Mouse (Mus musculus) thymus, postnatal 36 days (tissue): ENCODE data around the gene Pgbd1.

Experiments
- DNase-seq, 2 experiments: peaks; one replicate each; pipeline ENCODE4 v3.0.0; 2022; ENCODE audit warnings: mixed read lengths in 2 of 2

The Pgbd1 gene

DNA sequence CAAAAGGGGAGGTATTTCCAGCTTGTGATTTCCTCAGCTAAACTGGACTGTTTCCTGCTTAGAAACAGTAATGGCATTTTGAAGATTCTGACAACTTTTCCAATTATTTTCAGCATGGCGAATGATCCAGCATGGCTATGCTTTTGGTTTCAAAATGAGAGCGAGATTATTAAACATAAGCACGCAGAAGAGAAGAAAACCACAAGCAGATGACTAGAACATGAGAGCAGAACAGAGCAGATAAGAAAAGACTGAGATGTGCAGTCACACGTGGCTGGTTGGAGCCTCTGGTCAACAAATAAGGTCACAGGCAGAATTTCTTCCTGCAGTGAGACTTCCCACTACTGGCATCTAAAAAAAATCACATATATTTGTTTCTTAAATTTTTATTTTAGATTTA lies 25.6 kb downstream of the Pgbd1 start:
- DNase-seq: no peak

DNA sequence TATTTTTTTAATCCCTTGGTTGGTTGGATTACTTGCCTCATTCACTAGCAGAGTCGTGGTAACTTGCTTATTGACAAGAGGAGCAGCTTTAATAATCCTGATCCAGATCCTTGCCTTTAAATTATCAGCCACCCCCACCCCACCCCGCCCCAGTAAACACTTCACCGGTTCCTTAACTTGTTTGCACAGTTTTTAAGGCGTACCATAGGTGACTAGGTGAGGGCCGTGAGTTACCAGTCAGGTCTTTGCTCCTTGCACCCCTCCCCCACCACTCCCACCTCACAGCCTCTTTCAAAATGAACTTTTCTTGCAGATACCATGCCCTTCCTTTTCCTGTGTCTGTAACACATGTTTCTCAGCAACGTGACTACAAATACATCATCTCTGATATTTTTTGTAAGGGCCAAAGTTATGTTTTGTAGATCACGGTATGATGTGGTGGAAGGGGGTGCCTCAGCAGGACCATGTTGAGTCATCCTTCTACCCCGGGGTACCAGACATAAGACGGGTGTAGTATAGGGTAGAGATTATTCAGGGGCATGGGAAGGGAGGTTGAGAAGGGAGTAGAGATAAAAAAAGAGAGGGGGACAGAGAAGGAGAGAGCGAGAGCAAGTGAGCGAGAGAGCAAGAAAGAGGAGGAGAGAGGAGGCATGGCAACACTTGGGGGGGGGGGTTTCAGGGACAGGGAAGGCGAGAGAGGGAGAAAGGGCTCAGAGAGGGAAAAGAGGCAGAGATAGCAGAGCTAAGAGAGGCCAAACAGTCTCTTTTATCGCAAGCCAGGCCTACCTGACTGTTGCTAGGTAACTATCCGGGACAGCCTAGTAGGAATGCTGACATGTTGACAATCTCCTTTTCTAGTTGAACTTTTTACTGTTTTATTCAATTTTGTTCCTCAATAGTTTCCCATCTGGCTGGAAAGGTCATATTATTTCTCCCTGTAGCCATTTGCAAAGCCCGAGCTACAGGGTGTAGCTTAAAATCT lies 26.3 kb downstream of the Pgbd1 start:
- no peak for DNase-seq

DNA sequence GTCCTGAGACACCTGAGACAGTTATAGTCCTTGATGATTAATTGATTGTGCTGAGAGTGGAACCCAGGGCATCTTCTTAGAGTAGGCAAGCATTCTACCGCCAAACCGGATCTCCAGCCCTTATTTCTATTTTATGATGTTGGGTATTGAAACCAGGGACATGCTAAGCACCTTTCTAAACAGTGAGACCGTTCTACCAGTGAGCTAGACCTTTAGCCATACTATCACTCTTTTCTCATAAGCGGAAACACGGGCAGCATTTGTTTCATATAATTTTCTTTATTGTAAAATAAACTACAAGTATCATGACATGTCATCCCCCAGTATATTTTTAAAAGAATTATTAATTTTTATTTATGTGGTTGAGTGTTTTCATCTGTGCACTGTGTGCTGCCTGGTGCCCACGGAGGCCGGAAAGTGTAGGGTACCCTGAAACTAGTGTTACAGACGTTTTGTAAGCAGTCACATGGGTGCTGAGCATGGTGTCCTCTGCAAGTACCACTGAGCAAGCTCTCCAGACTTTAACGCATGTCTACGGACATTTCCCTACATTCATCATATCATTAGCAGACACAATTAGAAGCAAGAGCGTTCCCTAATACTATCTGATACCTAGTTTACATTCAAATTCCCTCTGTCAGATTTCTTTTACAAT lies 31.9 kb downstream of the Pgbd1 start:
- DNase-seq: no peak

DNA sequence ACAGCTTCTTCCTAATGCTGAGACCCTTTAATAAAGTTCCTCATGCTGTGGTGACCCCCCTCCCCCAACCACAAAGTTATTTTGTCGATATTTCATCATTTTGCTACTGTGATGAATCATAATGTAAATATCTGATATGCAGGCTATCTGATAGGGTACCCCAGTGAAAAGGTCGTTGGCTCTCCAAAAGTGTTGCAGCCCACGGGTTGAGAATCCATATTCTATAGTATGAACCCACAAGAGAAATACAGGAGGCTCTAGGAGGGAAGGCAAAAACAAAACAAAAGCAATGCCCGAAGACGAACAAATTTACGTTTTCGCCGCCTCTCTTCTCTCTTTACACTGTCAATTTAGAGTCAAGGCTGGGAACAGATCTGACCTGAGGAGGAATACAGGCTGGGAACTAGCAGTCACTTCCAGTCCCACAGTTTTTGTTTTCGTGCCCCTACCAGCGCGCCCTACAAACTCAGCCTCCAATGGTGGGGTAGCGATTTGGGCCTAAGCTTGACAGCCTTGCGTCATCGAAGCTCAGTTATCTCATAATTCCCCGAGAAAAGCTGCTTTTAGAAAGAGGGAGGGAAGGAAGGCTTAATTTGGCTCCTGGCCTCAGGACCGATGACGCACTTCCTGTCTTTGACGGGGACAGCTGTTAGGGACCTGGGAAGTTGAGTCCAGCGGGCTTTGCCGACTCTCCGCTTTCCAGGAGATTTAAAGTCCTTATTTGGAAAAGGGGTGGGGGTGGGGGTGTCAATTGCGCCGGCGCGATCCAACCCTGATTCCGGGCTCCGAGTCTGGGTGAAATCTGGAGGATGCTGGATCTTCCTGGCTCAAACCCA lies 32.7 kb downstream of the Pgbd1 start:
- DNase-seq: peak; percentile 34 to 37

DNA sequence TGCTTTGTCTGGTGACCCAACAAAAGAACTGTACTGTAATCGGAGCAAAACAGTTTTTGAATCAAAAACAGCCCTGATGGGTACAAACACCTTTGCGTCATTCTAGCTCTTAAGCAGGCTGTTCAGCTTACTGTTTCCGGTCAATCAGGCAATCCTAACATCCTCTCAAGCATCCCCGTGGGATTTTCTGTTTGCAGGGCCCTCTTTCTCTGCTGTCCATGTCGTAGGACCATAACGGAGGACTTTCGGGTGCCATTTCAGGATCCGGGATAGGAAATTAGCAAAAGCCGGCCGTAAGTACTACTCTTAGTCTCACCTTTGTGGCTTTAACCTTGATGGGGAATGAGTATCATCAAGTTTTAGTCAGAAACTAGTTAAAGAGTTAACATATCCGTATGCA lies 33.5 kb downstream of the Pgbd1 start:
- DNase-seq: no peak

DNA sequence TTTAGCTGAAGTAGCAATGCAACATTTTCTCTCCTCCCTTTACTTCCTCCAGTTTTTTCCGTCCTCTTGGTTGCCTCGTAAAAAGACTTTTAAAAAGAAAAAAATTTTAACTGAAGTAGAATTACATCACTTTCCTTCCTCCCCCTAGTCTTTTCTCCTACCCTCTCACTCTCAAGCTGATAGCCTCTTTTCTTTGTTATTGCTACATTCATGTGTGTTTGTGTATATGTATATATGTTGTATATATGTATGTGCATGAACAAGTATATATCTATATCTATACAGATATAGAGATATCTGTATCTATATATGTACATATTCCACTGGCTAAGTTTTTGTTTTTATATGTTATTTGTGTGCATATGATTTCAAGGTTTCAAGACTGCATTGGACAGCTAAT lies 38.0 kb downstream of the Pgbd1 start:
- DNase-seq: no peak

DNA sequence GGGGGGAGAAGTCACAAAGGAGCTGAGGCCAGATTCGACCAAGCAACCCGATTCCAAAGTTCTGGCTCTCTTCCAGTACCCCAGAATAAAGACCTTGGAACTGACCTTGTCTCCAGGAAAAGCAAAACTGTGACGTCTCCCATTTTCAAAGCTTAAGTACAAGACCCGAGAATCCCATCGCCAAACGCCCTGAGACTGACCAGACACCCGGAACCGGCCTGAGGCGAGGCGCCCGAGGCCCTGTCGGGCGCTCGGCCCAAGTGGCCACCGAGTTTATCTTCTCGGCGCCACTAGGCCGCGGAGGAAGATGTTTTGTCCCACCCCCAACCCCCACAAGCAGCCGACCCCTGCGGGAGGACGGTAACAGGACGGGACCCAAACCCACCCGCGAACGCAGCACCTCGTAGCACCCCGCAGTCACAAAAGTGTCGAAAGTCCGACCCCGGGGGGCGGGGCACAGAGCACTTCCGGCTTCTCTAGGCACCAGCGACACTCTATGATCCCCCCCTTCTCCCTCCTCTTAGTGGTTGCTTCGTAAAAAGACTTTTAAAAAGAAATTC lies 38.5 kb downstream of the Pgbd1 start, which contains the start of gene Zkscan3:
TSS of gene Zkscan3 (minus strand) at position 469 of the 560 bp plus-strand sequence.
- DNase-seq: peak; percentile 84 to 85

DNA sequence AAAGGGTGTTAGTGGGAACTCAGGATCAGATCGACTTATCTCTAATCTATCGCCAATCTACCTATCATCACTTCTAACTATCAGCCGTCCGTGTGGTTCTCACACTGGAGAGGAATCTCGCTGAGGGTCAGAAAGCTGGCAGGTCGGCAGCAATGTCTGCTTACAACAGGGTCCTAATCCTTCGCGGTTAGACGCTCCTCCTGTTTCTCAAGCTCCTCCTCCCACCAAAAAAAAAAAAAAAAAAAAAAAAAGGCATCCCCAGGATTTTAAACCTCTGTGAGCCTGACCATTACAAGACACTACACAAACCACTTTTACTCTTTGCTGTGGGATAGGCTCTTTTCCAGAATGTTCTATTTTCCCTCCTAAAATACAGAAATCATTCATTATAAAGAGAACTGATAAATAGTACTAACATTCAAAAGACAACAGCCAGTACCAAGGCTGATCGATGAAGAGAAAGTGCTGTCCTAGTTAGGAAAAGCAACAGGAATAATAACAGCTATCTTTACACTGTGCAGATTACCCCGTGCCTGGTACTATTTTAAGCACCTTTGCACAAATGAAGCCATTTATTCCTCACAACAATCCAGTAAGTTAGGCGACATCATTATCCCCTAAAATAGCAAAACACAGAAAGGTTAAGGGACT lies 39.1 kb downstream of the Pgbd1 start:
- DNase-seq: no peak

DNA sequence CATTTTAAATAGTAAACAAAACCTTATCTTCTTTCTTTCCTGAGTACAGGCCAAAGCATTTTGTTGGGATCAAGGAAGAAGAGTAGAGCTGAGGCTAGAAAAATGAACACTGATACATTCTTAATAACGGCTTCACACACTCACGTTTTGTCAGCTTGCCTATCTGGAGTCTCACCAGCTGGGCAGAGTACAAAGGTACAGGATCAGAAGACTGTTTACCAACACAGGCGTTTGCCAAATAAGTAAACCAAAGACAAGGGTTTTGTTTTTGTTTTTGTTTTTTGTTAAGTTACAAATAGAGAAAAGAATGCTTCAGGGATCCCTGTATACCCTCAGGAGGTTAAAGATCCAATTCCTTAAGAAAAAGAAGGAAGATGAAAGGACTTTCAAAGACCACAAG lies 39.7 kb downstream of the Pgbd1 start:
- DNase-seq: no peak

DNA sequence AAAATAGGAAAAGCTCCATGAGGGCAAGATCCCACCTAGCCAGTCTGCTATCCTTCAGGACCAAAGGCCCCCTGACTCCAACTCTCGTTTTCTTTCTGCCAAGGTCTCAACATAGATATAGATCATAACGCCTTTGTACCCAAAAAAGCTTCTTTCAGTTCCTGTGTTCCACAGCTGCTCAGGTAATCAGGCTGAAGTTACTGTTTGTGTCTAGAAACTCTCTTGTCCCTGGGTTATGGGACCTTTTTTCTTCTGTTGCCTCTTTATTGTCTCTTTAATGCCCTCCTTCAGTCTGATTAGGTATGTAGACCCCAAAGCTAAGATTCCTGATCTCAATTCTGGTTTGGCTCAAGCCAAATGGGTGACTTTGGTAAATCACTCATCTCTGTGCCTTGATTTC lies 43.4 kb downstream of the Pgbd1 start:
- no peak for DNase-seq

DNA sequence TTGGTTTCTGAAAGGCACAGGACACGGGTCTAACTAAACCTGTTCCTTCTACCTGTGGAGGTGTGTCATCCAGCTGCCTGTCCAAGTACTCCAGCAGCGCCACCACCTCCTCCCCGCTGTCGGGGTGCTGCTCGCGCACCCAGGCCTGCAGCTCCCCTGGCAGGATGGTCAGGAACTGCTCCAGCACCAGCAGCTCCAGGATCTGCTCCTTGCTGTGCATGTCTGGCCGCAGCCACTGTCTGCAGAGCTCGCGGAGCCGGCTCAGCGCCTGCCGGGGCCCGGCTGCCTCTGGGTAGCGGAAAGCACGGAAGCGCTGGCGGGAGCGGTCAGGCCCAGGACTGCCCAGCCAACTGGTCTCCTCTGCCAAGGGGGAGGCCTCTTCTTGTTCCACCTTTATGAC lies 44.8 kb downstream of the Pgbd1 start:
- DNase-seq: peak in 1 of 2 experiments; percentile 9

DNA sequence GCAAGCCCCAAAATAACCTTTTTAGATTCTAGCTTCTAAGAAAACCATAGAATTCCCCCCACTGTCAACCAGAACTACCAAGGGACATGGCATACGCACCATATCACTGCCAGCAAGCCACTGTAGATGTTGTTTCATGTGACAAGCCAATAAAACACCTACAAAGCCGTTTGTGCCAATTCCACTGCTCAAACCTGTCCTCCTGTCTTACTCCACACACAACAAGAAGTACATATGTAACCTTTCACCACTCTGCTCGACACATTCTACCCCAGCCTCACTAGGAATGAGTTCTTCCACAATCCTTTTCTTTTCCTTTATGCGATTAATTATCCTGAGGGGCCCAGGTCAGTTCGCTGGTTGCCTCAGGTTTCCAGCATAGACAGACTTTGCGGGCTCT lies 45.2 kb downstream of the Pgbd1 start:
- no peak for DNase-seq

DNA sequence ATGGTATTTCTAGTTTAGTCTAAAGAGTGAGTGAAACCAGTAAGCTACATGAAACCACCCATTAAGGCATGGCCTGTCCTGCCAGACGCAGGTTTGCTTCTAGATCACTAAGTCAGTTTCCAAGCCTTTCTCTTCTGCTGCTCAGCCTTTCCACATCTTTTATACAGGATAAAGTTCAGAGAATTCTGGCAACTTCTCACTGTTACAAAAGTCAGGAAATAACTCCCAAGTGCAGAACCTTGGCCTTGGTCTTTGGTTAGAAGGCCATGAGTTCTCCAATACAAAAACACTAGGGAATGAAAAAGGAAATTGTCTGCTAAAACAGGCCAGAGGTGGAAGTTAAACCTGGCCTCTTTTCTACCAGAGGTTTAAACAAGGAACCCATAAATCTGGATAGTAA lies 45.6 kb downstream of the Pgbd1 start:
- DNase-seq: no peak

DNA sequence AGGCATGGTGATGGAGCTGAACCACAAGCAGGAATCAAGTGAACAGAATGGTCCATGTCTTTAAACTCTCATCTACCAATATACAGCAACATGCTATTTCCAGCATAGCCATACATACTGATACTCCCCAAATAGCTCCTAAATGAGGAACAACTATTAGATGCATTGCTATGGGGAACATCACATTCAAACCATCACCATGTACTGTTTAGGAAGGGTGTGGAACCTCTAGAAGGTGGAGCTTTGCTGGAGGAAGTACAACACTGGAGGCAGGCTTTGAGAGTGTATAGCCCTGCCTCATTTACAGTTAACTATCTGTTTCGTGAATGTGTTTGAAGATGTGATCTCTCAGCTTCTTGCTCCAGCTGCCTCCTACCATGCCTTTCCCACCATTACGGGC lies 63.1 kb downstream of the Pgbd1 start:
- no peak for DNase-seq

DNA sequence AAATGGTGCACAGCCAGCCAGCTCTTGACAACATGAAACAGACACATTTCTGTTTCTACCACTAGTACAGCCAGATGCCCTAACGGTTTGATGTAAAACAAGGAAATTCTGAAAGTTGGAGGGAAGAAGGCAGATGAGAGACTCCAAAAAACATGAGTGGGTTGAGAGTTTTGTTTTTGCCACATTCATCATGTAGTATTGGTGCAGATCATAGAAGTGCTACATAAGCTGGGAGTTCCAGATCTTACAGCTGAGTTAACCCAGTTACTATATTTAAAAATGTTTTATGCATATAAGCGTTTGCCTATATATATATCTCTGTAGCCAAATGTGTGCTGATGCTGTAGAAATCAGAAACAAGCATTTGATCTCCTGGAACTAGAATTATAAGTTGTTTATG lies 68.2 kb downstream of the Pgbd1 start:
- no peak for DNase-seq
